Mouse (Mus musculus): ENCODE data around the gene Pdgfd.
"Not testable (repeated sequence)": the region's sequence is repeated elsewhere in the genome, so short reads cannot be mapped to it uniquely, and the experiment has no call there.

The Pdgfd gene

DNA sequence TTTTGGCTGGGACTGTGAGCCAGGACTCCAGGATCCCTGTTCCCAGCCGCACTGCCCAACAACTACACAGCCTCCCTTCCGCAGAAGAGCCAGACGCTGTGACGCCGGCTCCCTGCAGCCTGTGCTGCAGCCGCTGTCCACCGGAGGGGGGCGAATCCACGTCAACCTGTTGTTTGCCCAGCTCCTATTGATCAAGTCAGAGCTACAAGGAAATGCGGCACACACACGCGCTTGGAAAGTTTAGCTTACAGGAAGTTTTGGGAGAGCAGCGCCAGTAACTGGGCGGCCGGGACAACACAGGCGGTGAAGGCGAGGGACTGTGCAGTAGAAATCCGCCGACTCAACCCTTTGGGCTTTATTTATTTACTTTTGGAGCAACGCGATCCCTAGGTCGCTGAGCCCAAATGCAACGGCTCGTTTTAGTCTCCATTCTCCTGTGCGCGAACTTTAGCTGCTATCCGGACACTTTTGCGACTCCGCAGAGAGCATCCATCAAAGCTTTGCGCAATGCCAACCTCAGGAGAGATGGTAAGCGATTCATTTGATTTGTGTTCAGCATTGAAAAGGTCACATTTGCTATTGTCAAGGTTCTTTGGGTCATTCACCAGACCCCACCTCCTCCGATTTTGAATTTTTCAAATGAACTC lies at the start of gene Pdgfd:
Gene Pdgfd, plus strand, starts transcription at position 194 of the 647 bp plus-strand sequence.
- DNase-seq: peak; percentile 8

- no peak for DNase-seq
Observed at GRCm38 (mm10) chr9:6169038-6169431, 651 bp downstream of the Pdgfd start.

- DNase-seq: no peak
Observed at GRCm38 (mm10) chr9:6170962-6171361, 2.6 kb downstream of the Pdgfd start.

DNA sequence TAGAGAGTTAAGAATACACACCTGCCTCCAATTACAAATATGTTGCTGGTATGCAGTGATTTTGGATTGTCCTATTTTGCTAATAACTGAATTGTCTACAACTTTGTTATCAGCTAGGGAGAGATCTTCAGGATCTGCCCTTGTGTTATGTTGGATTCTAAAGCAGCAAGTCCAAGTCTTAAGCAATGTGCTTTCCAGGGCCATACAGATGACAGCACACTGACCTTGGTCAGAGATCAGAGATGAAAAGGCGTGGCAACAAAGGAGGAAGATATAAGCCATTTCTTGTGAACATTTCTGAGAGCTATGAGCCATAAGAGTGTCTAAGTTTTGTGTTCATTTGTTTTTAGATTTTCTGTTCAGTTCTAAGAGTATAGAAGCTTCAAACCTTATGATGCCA lies 4.9 kb downstream of the Pdgfd start:
- no peak for DNase-seq

DNA sequence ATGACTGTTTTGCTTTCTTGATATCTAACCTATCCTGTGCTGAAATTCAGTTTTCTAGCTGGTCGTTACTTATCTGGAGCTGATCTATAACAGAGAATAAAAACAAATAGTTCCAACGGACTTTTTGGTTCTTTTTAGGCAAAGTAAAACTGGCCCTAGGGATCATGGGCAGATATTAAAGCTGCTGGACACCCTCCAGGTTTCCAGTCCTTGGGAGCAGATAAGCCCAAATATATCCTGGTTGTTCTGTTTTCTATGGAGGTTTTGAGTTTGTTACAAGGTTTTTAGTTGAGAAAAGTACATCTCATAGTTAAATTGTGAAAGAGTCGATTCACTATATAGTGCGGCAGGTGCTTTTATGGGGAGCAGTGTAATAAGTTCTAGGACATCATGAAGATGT lies 7.3 kb downstream of the Pdgfd start:
- no peak for DNase-seq

- no peak for DNase-seq
Observed at GRCm38 (mm10) chr9:6182307-6182923, 14.0 kb downstream of the Pdgfd start.

DNA sequence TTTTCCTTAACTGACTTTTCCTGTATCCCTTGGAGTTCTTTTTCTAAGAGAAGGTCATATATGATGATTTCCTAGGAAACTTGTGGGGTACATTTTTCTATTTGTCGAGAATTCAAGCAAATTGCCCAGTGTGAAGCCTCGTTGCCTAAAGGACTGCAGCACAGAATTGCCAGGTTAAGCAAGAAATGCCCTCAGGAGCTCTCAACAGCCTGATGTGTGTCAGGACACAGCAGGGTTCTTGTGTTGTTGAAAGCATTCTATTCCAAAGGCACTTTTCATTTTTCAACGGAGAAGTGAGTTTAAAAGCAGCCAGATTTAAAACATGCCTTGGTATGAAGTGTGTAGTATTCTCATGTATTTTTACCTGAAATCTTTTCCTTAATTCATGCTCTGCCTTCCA lies 19.6 kb downstream of the Pdgfd start:
- DNase-seq: no peak

- no peak for DNase-seq
Observed at GRCm38 (mm10) chr9:6193352-6193751, 25.0 kb downstream of the Pdgfd start.

DNA sequence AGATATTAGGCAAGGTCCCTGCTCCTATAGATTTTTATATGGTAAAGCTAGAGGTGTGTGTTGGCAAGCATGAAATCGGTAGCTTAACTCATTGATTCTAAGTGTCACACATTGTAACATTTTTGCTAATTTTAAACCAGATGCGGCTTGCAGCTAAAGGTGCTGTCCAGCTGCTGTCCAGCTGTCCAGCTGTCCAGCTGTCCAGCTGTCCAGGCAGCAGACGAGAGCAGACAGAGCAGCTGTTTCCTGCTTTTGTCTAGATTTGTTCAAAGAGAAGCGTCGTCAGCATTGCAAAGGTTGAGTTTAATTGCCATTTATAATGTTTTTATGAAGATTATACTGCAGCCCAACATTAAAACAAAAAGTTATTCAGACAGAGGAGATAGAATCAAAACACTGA lies 44.5 kb downstream of the Pdgfd start:
- no peak for DNase-seq

DNA sequence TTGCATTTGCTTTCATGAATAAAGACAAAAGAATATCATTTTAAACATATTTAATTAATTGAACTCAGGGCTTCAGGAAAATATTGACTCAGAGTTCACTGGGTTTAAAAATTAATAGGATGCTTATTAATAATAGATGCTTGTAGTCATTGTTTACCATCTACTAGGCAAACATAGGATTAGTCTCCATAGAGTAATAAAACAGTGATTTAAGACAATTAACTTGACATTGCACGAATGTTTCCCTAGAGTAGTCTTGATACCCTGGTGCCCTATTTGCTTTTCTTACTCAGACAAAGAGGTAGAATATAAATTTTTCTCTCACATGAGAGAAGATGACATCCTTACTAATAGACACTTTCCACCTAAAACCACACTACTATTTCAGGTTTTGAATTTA lies 49.1 kb downstream of the Pdgfd start:
- no peak for DNase-seq

- DNase-seq: not testable (repeated sequence)
Observed at GRCm38 (mm10) chr9:6235982-6236381, 67.6 kb downstream of the Pdgfd start.

DNA sequence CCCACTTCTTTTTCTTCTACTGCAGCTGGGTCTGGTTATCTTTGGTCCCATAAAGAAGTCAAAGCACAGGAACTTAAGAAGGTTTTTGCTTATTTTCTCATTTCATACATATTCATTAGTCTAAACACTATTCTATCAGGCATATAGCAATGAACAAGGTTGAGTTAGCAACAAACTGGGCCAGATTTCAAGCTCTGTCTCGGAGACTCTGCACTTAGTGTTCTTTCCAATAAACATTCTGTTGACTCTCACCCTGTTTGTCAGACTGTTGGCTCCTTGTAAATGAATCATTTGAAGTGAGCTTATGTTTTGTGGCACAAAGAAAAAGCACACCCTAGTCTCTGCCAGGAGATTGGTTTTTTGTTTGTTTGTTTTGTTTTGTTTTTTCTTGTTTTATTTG lies 81.9 kb downstream of the Pdgfd start:
- no peak for DNase-seq

GRCm38 (mm10) chr9:6251990-6252389 lies 83.6 kb downstream of the Pdgfd start:
- DNase-seq: no peak

DNA sequence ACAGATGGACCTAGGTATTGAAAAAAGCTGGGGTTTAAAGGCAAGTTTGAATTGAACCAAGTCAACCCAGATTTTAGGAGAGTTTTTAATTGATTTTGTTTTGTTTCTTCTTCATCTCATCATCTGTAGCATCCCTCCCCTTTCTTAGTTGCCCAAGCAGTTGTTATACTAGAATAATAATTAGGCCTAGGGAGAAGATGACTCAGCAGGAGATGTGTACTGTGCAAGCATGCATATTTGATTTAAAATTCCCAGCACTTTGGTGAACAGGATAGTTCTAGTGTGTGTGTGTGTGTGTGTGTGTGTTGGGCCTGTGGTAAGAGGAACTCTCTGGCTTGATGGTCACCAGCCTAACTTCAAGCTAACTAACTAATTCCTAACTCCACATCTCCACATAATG lies 88.7 kb downstream of the Pdgfd start:
- DNase-seq: no peak

GRCm38 (mm10) chr9:6264820-6265219 lies 96.4 kb downstream of the Pdgfd start:
- no peak for DNase-seq

- no peak for DNase-seq
Observed at GRCm38 (mm10) chr9:6269796-6270280, 101.5 kb downstream of the Pdgfd start, which contains the start of gene Ddi1. TSS of gene Ddi1 (minus strand) at chr9:6269846.

- no peak for DNase-seq
Observed at GRCm38 (mm10) chr9:6276395-6276794, 108.0 kb downstream of the Pdgfd start.

DNA sequence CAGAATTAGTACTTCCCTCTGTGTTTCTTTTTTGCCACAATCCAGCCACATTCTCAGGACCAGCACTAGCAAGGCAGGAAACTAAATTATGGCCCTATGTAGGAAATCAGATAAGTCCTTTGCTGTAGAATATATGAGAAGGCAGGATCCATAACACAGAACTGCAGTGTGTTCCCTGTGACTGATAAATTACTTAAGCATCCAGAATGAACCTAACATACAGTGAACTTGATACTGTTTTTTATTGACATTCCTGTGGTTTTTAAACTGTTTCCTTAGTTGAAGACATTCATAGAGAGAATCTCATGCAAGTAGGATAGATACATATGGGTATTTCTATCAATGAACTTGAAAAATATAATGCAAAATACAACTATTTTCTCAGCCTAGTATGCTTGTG lies 109.1 kb downstream of the Pdgfd start:
- DNase-seq: no peak

- DNase-seq: no peak
Observed at GRCm38 (mm10) chr9:6286770-6287169, 118.4 kb downstream of the Pdgfd start.

DNA sequence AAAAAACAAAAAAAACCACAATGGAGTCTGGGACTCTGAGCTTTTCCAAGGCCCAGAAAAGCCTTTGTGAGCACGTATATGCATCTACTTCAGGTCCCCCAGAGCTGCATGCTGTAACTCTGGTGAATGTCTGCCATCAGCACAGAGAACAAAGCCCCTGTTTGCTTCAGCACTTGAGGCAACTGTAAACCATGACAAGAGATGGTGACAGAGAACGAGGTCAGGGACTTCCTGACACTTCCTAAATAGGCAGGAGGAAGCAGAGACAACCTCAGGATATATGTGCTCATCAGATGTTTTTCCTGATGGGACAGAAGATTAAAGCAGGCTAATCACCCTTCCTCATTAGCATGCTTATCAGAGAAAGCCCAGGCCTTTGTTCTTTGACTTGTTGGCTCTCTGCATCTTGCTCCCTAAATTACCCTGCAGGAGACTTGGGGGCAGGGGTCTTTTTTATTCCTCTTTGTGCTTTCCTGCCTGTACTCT lies 120.9 kb downstream of the Pdgfd start:
- no peak for DNase-seq

- DNase-seq: no peak
Observed at GRCm38 (mm10) chr9:6298547-6298946, 130.2 kb downstream of the Pdgfd start.

DNA sequence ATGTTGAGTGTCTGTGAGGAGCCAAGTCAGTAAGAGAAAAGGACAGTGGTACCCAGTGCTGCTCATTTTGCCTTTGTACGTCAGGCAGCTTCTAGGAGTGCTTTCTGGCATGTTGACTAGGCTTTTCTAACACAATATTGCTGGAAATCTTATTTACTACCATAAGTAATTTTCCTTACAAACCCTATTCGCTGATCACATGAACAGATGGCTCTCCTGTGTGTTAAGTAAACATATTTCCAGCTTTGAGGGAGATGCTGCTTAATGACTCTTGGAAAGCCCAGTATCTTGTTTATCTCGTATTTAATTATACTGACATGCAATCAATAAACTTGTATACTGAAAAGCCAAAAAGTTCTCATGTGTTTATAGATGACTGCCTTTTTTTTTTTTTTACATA lies 133.7 kb downstream of the Pdgfd start:
- DNase-seq: no peak

DNA sequence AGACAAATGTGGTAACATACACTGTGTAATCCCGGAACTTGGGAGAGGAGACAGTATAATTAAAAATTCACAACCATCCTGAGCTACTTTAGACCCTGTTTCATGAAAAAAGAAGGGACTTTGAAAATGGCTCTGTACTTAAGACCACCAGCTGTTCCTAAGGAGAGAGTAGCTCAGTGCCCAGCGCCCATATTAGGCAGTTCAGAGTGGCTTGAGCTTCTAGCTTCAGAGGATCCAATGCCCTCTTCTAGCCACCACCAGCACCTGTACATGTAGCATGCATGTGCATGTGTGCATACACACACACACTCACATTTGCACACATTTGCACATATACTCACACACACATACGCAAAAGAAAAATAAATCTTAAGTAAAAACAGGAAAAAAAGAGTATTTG lies 136.2 kb downstream of the Pdgfd start:
- DNase-seq: no peak

DNA sequence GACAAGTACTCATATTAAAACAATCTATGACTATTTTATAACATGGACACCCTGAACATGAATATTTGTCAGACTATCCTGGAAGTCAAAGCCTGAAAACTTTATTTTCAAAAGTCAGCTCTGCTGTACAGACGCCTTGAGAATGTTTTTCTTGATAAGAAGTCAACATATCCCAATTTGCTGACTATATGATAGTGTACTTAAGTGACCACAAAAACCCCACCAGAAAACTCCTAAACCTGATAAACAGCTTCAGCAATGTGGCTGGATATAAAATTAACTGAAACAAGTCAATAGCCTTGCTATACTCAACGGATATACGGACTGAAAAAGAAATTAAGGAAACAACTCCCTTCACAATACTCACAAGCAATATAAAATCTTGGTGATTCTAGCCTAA lies 137.5 kb downstream of the Pdgfd start:
- no peak for DNase-seq

DNA sequence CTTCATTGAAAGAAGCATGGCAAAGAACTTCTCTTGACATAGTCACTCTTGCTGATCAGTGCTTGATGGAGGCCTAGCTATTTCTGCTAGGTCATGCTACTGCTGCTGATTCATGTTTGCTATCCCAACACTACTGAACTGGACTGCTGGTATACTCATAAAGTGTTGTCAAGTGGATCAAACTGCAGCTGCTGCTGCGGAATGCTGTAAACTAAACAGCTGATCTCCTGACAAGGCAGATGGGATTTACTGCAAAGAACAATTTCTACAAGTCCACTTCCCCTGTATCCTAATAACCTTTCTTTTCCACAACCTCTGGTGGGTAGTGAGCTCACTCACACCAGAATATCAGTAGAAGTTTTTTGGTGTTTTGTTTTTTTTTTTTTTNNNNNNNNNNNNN lies 148.7 kb downstream of the Pdgfd start:
- DNase-seq: no peak

All from right cerebral cortex, postnatal 25 days (tissue).